Mouse (Mus musculus): ENCODE measurements around the gene Prss57. TPM values are rescaled to one million over a fixed set of nuclear protein-coding genes. Genes with fewer than 3 reads are reported as not detected.

Prss57 gene
- polyA plus RNA-seq, 1 experiment from 2014 or later = 0.08 TPM

DNA sequence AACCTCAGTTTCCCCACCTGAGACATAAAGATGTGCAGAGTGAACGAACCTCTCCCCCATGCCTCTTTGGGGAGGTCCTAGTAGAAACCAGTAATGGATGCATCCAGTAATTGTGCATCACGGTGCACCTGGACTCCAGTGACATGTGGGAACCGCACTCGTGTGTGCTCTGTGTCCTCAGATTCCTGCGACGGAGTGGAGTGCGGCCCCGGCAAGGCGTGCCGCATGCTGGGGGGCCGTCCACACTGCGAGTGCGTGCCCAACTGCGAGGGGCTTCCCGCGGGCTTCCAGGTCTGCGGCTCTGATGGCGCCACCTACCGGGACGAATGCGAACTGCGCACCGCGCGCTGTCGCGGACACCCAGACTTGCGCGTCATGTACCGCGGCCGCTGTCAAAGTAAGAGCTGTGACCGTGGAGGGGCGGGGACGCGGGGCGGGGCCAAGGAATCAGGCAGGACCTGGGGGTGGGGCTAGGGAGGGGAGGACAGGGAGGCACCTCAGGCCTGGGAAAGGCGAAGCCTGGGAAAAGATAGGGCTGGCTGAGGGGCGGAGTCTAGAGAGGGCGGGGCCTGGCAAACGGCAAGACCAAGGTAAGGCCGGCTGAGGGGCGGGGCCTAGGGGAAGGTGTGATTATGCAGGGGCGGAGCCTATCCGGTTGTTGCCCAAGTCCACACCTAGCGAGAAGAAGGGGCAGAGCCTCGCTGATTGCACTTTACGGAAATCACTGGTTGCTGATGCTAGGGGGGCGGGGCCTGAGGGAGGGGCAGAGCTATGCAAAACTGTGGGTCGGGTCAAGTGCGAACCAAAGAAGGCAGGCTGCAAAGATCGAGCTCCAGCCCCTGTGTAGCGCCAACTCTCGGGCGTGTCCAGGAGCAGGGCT is 10.7 kb downstream of the Prss57 start:
- 3% methylated on average over 54 of the region's 55 CpGs for WGBS
- Histone ChIP-seq H3K4me3 (ENCODE audit: control insufficient read depth in 1 of 2, insufficient read depth in 1 of 2, low read depth in 1 of 2, low read length in 2 of 2) (peak overlapping the region; percentile 37 to 58), H3K4me1 (ENCODE audit: control insufficient read depth in 2 of 2, insufficient read depth in 2 of 2, low read length in 2 of 2) (peaks cover 21 to 33% of the 10 kb centered on the region in 2 experiments), H3K9ac (ENCODE audit: low read length) (no peak overlapping the region), H3K4me2 (ENCODE audit: low read length) (peak overlapping the region; percentile 83), H3K27ac (replicated peaks in 1 of 2; ENCODE audit: control insufficient read depth in 1 of 2, insufficient read depth in 1 of 2, low read depth in 2 of 2, low read length in 2 of 2) (no peak overlapping the region), H3K36me3 (ENCODE audit: control insufficient read depth, insufficient read depth, low read length) (no peaks in the 10 kb centered on the region), H3K9me3 (ENCODE audit: control insufficient read depth, low read length) (no peaks in the 10 kb centered on the region), H3K27me3 (ENCODE audit: control insufficient read depth, insufficient read depth, low read length) (peaks cover 16% of the 10 kb centered on the region)
- ATAC-seq (ENCODE audit: insufficient number of reproducible peaks, insufficient read depth, low FRiP score, low read depth) = peak; percentile 87

DNA sequence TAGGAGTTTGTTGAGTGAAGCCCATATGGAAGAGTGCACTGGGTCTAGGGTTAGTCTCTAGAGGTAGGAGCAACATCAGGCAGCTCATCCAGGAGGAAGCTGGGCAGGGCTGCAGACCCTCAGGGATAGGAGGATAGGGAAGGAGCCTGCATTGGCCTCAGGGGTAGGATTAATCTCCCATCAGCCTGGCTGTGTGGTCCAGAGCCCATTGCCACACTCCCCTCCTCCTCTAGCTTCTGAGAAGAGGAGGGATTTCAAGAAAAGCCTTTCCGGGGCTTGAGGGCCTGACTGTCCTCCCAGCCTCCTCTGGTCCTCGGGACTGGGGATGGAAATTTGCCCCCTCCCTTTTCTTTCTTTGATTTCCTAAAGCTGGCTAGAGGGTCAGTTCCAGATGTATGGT is 11.6 kb downstream of the Prss57 start:
- H3K27ac ChIP-seq (replicated peaks in 1 of 2; ENCODE audit: control insufficient read depth in 1 of 2, insufficient read depth in 1 of 2, low read depth in 2 of 2, low read length in 2 of 2) = 0 out of 4 replicates have a peak overlapping the region, but pooled peaks of 1 of the 2 experiments have one; percentile 84
- H3K9me3 ChIP-seq (ENCODE audit: control insufficient read depth, low read length) = no peaks in the 10 kb centered on the region
- no peak overlapping the region for H3K9ac ChIP-seq (ENCODE audit: low read length)
- no peaks in the 10 kb centered on the region for H3K36me3 ChIP-seq (ENCODE audit: control insufficient read depth, insufficient read depth, low read length)
- H3K27me3 ChIP-seq (ENCODE audit: control insufficient read depth, insufficient read depth, low read length) = peaks cover 15% of the 10 kb centered on the region
- H3K4me2 ChIP-seq (ENCODE audit: low read length) = no peak overlapping the region
- no peak for ATAC-seq (ENCODE audit: insufficient number of reproducible peaks, insufficient read depth, low FRiP score, low read depth)
- WGBS = 32% methylated on average over 2 of the region's 2 CpGs
- H3K4me1 ChIP-seq (ENCODE audit: control insufficient read depth in 2 of 2, insufficient read depth in 2 of 2, low read length in 2 of 2) = peaks cover 21 to 33% of the 10 kb centered on the region in 2 experiments
- H3K4me3 ChIP-seq (ENCODE audit: control insufficient read depth in 1 of 2, insufficient read depth in 1 of 2, low read depth in 1 of 2, low read length in 2 of 2) = no peak overlapping the region

DNA sequence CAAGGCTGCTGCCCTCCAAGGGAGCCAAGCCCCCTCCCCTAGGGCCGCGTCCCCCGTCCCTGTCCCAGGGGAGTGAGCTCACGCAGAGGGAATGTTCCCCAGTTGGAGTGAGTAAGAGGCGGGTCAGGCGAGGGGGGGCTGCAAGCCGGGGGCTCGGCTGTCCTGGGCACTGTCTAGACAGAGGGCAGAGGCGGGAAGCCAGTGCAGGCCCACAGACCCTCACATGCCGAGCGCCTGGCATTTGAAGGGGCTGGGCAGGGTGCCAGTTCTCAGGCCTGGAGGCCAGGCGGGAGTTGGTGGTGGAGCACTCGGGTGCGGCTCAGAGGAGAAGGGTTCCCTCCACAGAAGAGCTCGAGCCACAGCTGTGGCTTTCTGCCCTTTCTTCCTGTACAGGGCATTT is 12.8 kb downstream of the Prss57 start:
- Histone ChIP-seq H3K4me2 (ENCODE audit: low read length) (peak overlapping the region; percentile 78), H3K27me3 (ENCODE audit: control insufficient read depth, insufficient read depth, low read length) (peaks cover 13% of the 10 kb centered on the region), H3K4me1 (ENCODE audit: control insufficient read depth in 2 of 2, insufficient read depth in 2 of 2, low read length in 2 of 2) (peaks cover 21 to 33% of the 10 kb centered on the region in 2 experiments), H3K9me3 (ENCODE audit: control insufficient read depth, low read length) (no peaks in the 10 kb centered on the region), H3K4me3 (ENCODE audit: control insufficient read depth in 1 of 2, insufficient read depth in 1 of 2, low read depth in 1 of 2, low read length in 2 of 2) (peak overlapping the region; percentile 7 to 51; a peak in 3 of 4 replicates), H3K36me3 (ENCODE audit: control insufficient read depth, insufficient read depth, low read length) (no peaks in the 10 kb centered on the region), H3K27ac (replicated peaks in 1 of 2; ENCODE audit: control insufficient read depth in 1 of 2, insufficient read depth in 1 of 2, low read depth in 2 of 2, low read length in 2 of 2) (peak overlapping the region; percentile 74 to 84), H3K9ac (ENCODE audit: low read length) (peak overlapping the region; percentile 73)
- 7% methylated on average over 15 of the region's 15 CpGs for WGBS
- peak; percentile 36; the same call in 1 of the 2 replicates for ATAC-seq (ENCODE audit: insufficient number of reproducible peaks, insufficient read depth, low FRiP score, low read depth)

DNA sequence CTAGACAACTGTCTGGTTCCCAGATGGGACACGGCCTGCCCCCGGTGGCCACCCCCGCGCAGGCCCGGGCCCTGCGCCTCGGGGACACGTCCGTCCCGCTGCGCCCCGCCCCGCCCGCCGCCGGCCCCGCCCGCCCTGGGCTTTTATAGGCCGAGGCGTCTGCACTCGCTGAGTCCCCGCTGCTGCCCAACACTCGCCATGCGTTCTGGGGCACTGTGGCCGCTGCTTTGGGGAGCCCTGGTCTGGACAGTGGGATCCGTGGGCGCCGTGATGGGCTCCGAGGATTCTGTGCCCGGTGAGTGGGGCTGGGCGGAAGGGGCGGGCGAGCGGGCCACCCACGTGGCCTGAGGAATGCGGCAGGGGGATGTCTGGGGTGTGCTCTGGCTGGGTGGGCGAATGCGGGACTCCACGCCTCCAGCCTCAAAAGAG is 13.6 kb downstream of the Prss57 start, which contains the start of gene Fstl3:
Gene Fstl3 (plus strand): TSS at position 170 of the 429 bp plus-strand sequence.
- H3K9me3 ChIP-seq (ENCODE audit: control insufficient read depth, low read length) = 0 out of 2 replicates have a peak, but pooled peaks cover 5% of the 10 kb centered on the region
- ATAC-seq (ENCODE audit: insufficient number of reproducible peaks, insufficient read depth, low FRiP score, low read depth) = no peak
- peak within 1 kb of the TSS; percentile 78 for H3K4me2 ChIP-seq (ENCODE audit: low read length)
- WGBS = 2% methylated on average over 39 of the region's 39 CpGs
- no peaks in the 10 kb centered on the region for H3K36me3 ChIP-seq (ENCODE audit: control insufficient read depth, insufficient read depth, low read length)
- peaks cover 8% of the 10 kb centered on the region for H3K27me3 ChIP-seq (ENCODE audit: control insufficient read depth, insufficient read depth, low read length)
- peak within 1 kb of the TSS; percentile 73 for H3K9ac ChIP-seq (ENCODE audit: low read length)
- H3K4me3 ChIP-seq (ENCODE audit: control insufficient read depth in 1 of 2, insufficient read depth in 1 of 2, low read depth in 1 of 2, low read length in 2 of 2) = peak within 1 kb of the TSS; percentile 51 to 55
- H3K4me1 ChIP-seq (ENCODE audit: control insufficient read depth in 2 of 2, insufficient read depth in 2 of 2, low read length in 2 of 2) = peaks cover 21 to 33% of the 10 kb centered on the region in 2 experiments
- peak within 1 kb of the TSS; percentile 74 to 84 for H3K27ac ChIP-seq (replicated peaks in 1 of 2; ENCODE audit: control insufficient read depth in 1 of 2, insufficient read depth in 1 of 2, low read depth in 2 of 2, low read length in 2 of 2)

DNA sequence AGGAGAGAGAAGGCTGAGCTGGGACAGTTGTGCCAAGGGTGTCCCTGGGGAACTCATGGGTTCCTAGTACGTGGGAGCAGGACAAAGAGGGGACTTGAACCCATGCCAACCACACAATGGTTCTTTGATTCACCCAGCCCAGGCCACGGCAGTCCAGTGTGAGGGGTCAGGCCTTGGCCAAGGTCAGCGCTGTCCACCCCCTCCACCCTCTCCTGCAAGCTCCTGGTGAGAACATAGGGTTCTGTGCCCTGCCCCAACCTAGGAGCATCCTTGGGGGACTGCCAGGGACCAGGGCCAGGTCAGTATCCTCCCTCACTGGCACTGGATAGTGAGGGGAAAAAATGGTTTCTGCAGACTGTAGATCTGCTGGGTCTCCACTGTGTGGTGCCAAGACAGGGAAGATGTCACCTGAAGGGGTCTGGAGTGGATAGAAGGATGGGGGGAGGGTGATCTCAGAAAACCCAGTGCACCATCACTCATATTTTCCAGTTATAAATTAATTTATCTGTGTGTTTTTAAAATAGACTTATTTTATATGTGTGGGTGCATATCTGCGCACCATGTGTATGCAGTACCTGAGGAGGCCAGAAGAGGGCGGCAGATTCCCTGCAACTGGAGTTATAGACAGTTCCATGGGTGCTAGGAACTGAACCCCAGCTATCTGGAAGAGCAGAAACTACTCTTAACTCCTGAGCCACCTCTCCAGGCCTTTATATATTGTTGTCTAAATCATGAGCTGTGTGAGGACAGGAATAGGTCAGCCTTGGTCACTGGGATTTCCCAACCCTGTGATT is 16.1 kb downstream of the Prss57 start:
- Histone ChIP-seq H3K9ac (ENCODE audit: low read length) (no peak overlapping the region), H3K27ac (replicated peaks in 1 of 2; ENCODE audit: control insufficient read depth in 1 of 2, insufficient read depth in 1 of 2, low read depth in 2 of 2, low read length in 2 of 2) (no peak overlapping the region), H3K27me3 (ENCODE audit: control insufficient read depth, insufficient read depth, low read length) (no peaks in the 10 kb centered on the region), H3K4me1 (ENCODE audit: control insufficient read depth in 2 of 2, insufficient read depth in 2 of 2, low read length in 2 of 2) (peaks cover 10 to 21% of the 10 kb centered on the region in 2 experiments), H3K36me3 (ENCODE audit: control insufficient read depth, insufficient read depth, low read length) (no peaks in the 10 kb centered on the region), H3K4me3 (ENCODE audit: control insufficient read depth in 1 of 2, insufficient read depth in 1 of 2, low read depth in 1 of 2, low read length in 2 of 2) (no peak overlapping the region), H3K9me3 (ENCODE audit: control insufficient read depth, low read length) (0 out of 2 replicates have a peak, but pooled peaks cover 5% of the 10 kb centered on the region), H3K4me2 (ENCODE audit: low read length) (no peak overlapping the region)
- 57% methylated on average over 5 of the region's 5 CpGs for WGBS
- no peak for ATAC-seq (ENCODE audit: insufficient number of reproducible peaks, insufficient read depth, low FRiP score, low read depth)

DNA sequence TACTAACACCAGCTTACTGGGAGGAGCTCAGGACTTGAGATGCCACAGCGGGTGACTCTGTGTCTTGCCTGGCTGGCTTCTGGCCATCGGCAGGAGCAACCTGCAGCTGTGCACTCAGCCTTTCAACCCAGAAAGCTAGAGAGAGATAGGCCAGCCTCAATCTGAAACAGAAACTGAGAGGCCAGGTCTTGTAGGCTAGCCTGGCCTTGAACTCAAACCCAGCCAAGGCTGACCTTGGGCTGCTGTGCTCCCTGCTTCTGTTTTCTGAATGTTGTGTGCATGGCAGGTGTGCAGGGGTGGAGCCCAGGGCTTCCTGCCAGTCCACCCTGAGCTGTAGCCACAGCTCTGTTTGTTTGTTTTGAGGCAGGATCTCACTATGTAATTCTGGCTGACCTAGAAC is 17.6 kb downstream of the Prss57 start:
- Histone ChIP-seq H3K4me1 (ENCODE audit: control insufficient read depth in 2 of 2, insufficient read depth in 2 of 2, low read length in 2 of 2) (peaks cover 10 to 19% of the 10 kb centered on the region in 2 experiments), H3K9ac (ENCODE audit: low read length) (no peak overlapping the region), H3K4me2 (ENCODE audit: low read length) (no peak overlapping the region), H3K27ac (replicated peaks in 1 of 2; ENCODE audit: control insufficient read depth in 1 of 2, insufficient read depth in 1 of 2, low read depth in 2 of 2, low read length in 2 of 2) (no peak overlapping the region), H3K36me3 (ENCODE audit: control insufficient read depth, insufficient read depth, low read length) (no peaks in the 10 kb centered on the region), H3K9me3 (ENCODE audit: control insufficient read depth, low read length) (0 out of 2 replicates have a peak, but pooled peaks cover 5% of the 10 kb centered on the region), H3K27me3 (ENCODE audit: control insufficient read depth, insufficient read depth, low read length) (no peaks in the 10 kb centered on the region), H3K4me3 (ENCODE audit: control insufficient read depth in 1 of 2, insufficient read depth in 1 of 2, low read depth in 1 of 2, low read length in 2 of 2) (no peak overlapping the region)
- no peak for ATAC-seq (ENCODE audit: insufficient number of reproducible peaks, insufficient read depth, low FRiP score, low read depth)
- 85% methylated on average over 2 of the region's 2 CpGs for WGBS

DNA sequence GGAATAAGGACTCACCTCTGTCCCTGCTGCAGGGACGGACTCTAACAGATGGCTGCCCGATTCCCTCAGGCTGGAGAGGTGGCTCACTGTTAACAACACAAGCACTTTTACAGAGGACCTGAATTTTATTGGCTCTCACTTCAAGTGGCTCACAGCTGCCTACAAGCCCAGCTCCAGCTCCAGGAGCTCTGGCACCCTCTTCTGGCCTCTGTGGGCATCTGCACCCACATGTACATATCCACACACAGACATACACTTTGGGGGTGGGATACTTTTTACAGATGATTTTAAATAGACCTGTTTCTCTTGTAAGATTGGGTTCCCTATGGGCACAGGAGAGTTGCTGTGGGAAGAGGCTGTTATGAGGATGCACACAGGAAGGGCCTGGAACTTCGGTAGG is 18.4 kb downstream of the Prss57 start:
- peaks cover 5 to 19% of the 10 kb centered on the region in 2 experiments for H3K4me1 ChIP-seq (ENCODE audit: control insufficient read depth in 2 of 2, insufficient read depth in 2 of 2, low read length in 2 of 2)
- H3K9ac ChIP-seq (ENCODE audit: low read length) = no peak overlapping the region
- H3K4me2 ChIP-seq (ENCODE audit: low read length) = no peak overlapping the region
- no peaks in the 10 kb centered on the region for H3K27me3 ChIP-seq (ENCODE audit: control insufficient read depth, insufficient read depth, low read length)
- no peaks in the 10 kb centered on the region for H3K36me3 ChIP-seq (ENCODE audit: control insufficient read depth, insufficient read depth, low read length)
- WGBS = 92% methylated on average over 3 of the region's 3 CpGs
- no peak overlapping the region for H3K4me3 ChIP-seq (ENCODE audit: control insufficient read depth in 1 of 2, insufficient read depth in 1 of 2, low read depth in 1 of 2, low read length in 2 of 2)
- 0 out of 2 replicates have a peak, but pooled peaks cover 5% of the 10 kb centered on the region for H3K9me3 ChIP-seq (ENCODE audit: control insufficient read depth, low read length)
- no peak for ATAC-seq (ENCODE audit: insufficient number of reproducible peaks, insufficient read depth, low FRiP score, low read depth)
- H3K27ac ChIP-seq (replicated peaks in 1 of 2; ENCODE audit: control insufficient read depth in 1 of 2, insufficient read depth in 1 of 2, low read depth in 2 of 2, low read length in 2 of 2) = no peak overlapping the region
